Mouse (Mus musculus): Measurements from ENCODE around the gene Slc47a2. TPM values are rescaled to one million over a fixed set of nuclear protein-coding genes. Genes with fewer than 3 reads are reported as not detected.
A peak's percentile ranks its signal among the peaks of the same experiment; 100 is the strongest.
"Not testable (repeated sequence)": the region's sequence is repeated elsewhere in the genome, so short reads cannot be mapped to it uniquely, and the experiment has no call there.

Slc47a2 gene
- polyA plus RNA-seq, 1 experiment from 2014 or later = not detected

- Histone ChIP-seq H3K4me1 (0 out of 2 replicates have a peak, but pooled peaks cover 2% of the 10 kb centered on the region), H3K9ac (no peak overlapping the region), H3K27ac (no peak overlapping the region), H3K4me3 (no peak overlapping the region), H3K27me3 (no peaks in the 10 kb centered on the region), H3K36me3 (no peaks in the 10 kb centered on the region), H3K4me2 (replicated peaks) (no peak overlapping the region), H3K9me3 (replicated peaks) (no peaks in the 10 kb centered on the region)
- ATAC-seq (ENCODE audit: low FRiP score) = no peak
- WGBS = 73% methylated on average over 10 of the region's 10 CpGs
Measured at GRCm38 (mm10) chr11:61320904-61321687, 21.6 kb downstream of the Slc47a2 start.

GRCm38 (mm10) chr11:61319923-61320567 is 22.6 kb downstream of the Slc47a2 start:
- ATAC-seq (ENCODE audit: low FRiP score) = no peak
- Histone ChIP-seq H3K27ac (no peak overlapping the region), H3K4me3 (no peak overlapping the region), H3K27me3 (no peaks in the 10 kb centered on the region), H3K4me1 (0 out of 2 replicates have a peak, but pooled peaks cover 2% of the 10 kb centered on the region), H3K4me2 (replicated peaks) (no peak overlapping the region), H3K9ac (no peak overlapping the region), H3K36me3 (no peaks in the 10 kb centered on the region), H3K9me3 (replicated peaks) (no peaks in the 10 kb centered on the region)
- WGBS = 80% methylated on average over 3 of the region's 3 CpGs

- ATAC-seq (ENCODE audit: low FRiP score) = no peak
- H3K4me2 ChIP-seq (replicated peaks) = no peak overlapping the region
- H3K4me1 ChIP-seq = 0 out of 2 replicates have a peak, but pooled peaks cover 2% of the 10 kb centered on the region
- no peak overlapping the region for H3K4me3 ChIP-seq
- no peaks in the 10 kb centered on the region for H3K27me3 ChIP-seq
- WGBS = 63% methylated on average over 12 of the region's 12 CpGs
- H3K27ac ChIP-seq = no peak overlapping the region
- no peak overlapping the region for H3K9ac ChIP-seq
- no peaks in the 10 kb centered on the region for H3K36me3 ChIP-seq
- H3K9me3 ChIP-seq (replicated peaks) = no peaks in the 10 kb centered on the region
Measured at GRCm38 (mm10) chr11:61319233-61319922, 23.3 kb downstream of the Slc47a2 start.

- Histone ChIP-seq H3K9me3 (replicated peaks) (no peaks in the 10 kb centered on the region), H3K4me2 (replicated peaks) (no peak overlapping the region), H3K4me3 (no peak overlapping the region), H3K4me1 (0 out of 2 replicates have a peak, but pooled peaks cover 2% of the 10 kb centered on the region), H3K36me3 (no peaks in the 10 kb centered on the region), H3K9ac (no peak overlapping the region), H3K27ac (no peak overlapping the region), H3K27me3 (no peaks in the 10 kb centered on the region)
- no peak for ATAC-seq (ENCODE audit: low FRiP score)
- WGBS = 81% methylated on average over 2 of the region's 2 CpGs
Measured at GRCm38 (mm10) chr11:61316864-61317263, 25.8 kb downstream of the Slc47a2 start.

- Histone ChIP-seq H3K36me3 (no peaks in the 10 kb centered on the region), H3K4me1 (no peaks in the 10 kb centered on the region), H3K4me3 (no peak overlapping the region), H3K27me3 (no peaks in the 10 kb centered on the region), H3K4me2 (replicated peaks) (no peak overlapping the region), H3K9ac (no peak overlapping the region), H3K9me3 (replicated peaks) (no peaks in the 10 kb centered on the region), H3K27ac (no peak overlapping the region)
- 72% methylated on average over 7 of the region's 7 CpGs for WGBS
- ATAC-seq (ENCODE audit: low FRiP score) = no peak
Measured at GRCm38 (mm10) chr11:61310321-61310720, 32.3 kb downstream of the Slc47a2 start.

DNA sequence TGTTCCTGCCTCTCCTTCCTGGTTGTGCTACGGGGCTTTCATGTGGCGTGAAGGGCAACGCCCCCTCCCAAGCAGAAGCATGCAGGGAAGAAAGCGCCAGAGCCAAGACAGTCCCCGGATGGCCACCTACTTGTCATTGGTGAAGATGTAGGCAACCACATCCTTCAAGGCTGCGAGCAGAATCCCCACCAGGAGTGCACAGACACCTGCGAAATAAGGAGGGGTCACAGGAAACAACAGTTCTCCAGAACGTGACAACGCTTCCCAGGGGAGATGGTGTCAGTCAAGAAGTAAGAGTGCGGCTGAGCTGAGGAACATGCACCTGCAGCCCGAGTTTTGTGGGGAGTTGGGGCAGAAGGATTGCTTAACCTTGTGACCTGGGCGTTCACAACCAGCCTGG is 32.8 kb downstream of the Slc47a2 start:
- WGBS = 63% methylated on average over 12 of the region's 12 CpGs
- Histone ChIP-seq H3K27ac (no peak overlapping the region), H3K9ac (no peak overlapping the region), H3K27me3 (no peaks in the 10 kb centered on the region), H3K4me2 (replicated peaks) (no peak overlapping the region), H3K4me1 (no peaks in the 10 kb centered on the region), H3K9me3 (replicated peaks) (no peaks in the 10 kb centered on the region), H3K4me3 (no peak overlapping the region), H3K36me3 (no peaks in the 10 kb centered on the region)
- ATAC-seq (ENCODE audit: low FRiP score) = no peak

GRCm38 (mm10) chr11:61307795-61308194 is 34.9 kb downstream of the Slc47a2 start:
- no peak overlapping the region for H3K4me3 ChIP-seq
- H3K9me3 ChIP-seq (replicated peaks) = no peaks in the 10 kb centered on the region
- no peak for ATAC-seq (ENCODE audit: low FRiP score)
- no peaks in the 10 kb centered on the region for H3K27me3 ChIP-seq
- H3K36me3 ChIP-seq = no peaks in the 10 kb centered on the region
- no peak overlapping the region for H3K9ac ChIP-seq
- WGBS = 27% methylated on average over 7 of the region's 7 CpGs
- no peak overlapping the region for H3K4me2 ChIP-seq (replicated peaks)
- no peaks in the 10 kb centered on the region for H3K4me1 ChIP-seq
- H3K27ac ChIP-seq = no peak overlapping the region

GRCm38 (mm10) chr11:61305377-61305776 is 37.3 kb downstream of the Slc47a2 start:
- Histone ChIP-seq H3K4me2 (replicated peaks) (no peak overlapping the region), H3K36me3 (no peaks in the 10 kb centered on the region), H3K4me3 (no peak overlapping the region), H3K4me1 (peaks cover 6% of the 10 kb centered on the region), H3K9me3 (replicated peaks) (no peaks in the 10 kb centered on the region), H3K27ac (no peak overlapping the region), H3K27me3 (no peaks in the 10 kb centered on the region), H3K9ac (no peak overlapping the region)
- WGBS = 74% methylated on average over 4 of the region's 4 CpGs
- ATAC-seq (ENCODE audit: low FRiP score) = no peak

DNA sequence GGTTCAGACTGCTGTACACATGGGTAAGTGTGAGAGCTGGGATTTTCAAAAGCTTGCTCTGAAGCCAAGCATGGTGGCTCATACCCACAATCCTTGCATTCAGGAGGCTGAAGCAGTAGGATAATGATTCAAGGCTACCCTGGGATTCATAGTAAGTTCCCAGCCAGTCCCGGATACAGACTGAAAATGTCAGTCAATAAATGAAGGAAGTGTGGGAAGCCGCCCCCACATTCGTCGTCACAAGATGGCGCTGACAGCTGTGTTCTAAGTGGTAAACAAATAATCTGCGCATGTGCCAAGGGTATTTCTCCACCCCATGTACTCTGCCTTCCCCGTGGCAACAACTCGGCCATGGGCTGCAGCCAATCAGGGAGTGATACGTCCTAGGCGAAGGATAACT is 38.1 kb downstream of the Slc47a2 start:
- not testable (repeated sequence) for H3K9ac ChIP-seq; H3K4me2 ChIP-seq (replicated peaks); H3K27me3 ChIP-seq; H3K27ac ChIP-seq; H3K36me3 ChIP-seq; H3K9me3 ChIP-seq (replicated peaks); H3K4me3 ChIP-seq; H3K4me1 ChIP-seq; ATAC-seq (ENCODE audit: low FRiP score)
- WGBS = 92% methylated on average over 7 of the region's 10 CpGs

DNA sequence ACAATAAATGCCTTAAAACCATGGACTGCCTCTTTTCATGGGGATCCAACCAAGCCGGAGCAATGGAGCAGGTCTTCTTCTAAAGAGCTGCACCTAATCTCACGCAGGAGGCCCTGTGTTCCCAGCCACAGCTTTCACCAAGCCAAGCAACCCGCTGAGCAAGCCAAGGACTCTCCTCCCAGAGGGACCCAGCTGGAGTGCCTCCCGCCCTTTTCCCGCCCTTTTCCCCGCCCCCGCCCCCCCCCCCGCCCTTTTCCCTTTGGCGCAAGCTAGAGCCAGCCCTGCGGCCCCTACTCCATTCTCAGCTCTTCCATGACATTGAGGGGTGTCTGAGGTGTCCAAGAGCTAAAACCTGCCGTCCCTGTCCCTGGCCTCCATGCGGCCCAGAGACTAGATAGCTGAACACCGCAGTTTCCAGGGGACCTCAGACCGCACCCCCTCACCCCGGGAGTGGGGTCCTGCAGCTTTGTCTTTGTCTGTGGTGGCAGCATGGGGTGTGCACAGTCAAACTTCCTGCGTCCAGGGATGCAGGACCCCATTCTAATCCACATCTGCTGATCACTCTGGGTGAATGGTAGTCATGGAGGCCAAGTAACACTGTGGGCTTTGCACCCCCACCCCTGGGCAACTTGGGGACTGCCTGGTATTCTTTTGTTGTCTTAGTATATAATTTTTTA is 41.8 kb downstream of the Slc47a2 start:
- H3K4me2 ChIP-seq (replicated peaks) = peak overlapping the region; percentile 34
- no peaks in the 10 kb centered on the region for H3K9me3 ChIP-seq (replicated peaks)
- no peaks in the 10 kb centered on the region for H3K27me3 ChIP-seq
- H3K9ac ChIP-seq = no peak overlapping the region
- no peak overlapping the region for H3K4me3 ChIP-seq
- H3K27ac ChIP-seq = no peak overlapping the region
- no peak for ATAC-seq (ENCODE audit: low FRiP score)
- WGBS = 19% methylated on average over 14 of the region's 16 CpGs
- no peaks in the 10 kb centered on the region for H3K36me3 ChIP-seq
- peaks cover 6% of the 10 kb centered on the region for H3K4me1 ChIP-seq

DNA sequence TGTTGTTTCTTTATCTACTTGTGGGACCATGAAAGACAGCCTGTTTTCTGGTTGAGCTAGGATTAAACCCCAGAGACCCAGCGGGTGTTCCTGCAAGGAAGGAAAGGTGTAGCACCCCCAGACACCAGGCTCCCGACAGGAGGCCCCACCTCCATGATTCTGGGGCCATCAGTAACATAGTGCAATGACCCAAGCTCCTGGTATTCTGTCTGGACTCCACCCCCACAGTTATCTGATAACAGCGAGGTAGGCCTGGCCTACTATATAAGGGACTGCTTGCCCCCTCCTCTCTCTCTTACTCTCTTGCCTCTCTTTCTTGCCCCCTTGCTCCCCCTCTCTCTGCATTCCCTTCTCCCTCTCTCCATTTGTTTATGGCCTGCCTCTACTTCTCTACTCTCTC is 42.5 kb downstream of the Slc47a2 start:
- Histone ChIP-seq H3K36me3 (no peaks in the 10 kb centered on the region), H3K4me3 (no peak overlapping the region), H3K9ac (no peak overlapping the region), H3K4me2 (replicated peaks) (no peak overlapping the region), H3K27me3 (no peaks in the 10 kb centered on the region), H3K27ac (no peak overlapping the region), H3K9me3 (replicated peaks) (no peaks in the 10 kb centered on the region), H3K4me1 (peaks cover 6% of the 10 kb centered on the region)
- 63% methylated on average over 3 of the region's 3 CpGs for WGBS
- no peak for ATAC-seq (ENCODE audit: low FRiP score)

DNA sequence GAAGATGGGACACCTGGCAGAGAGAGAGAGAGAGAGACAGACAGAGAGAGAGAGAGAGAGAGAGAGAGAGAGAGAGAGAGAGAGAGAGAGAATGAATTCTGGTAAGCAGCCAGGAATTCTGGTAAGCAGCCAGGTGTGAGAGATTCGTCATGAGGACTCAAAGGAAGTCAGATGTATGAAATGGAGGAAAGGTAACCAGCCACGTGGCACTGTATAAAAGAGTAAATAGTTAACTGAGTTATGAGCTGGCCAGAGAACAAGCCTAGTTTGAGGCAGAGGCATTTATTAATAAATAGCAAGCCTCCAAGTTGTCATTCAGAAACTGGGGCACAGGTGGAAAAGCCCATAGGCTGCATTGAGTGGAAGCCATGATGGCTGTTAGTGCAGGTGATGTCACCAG is 44.8 kb downstream of the Slc47a2 start:
- Histone ChIP-seq H3K4me1 (peaks cover 6% of the 10 kb centered on the region), H3K9ac (no peak overlapping the region), H3K9me3 (replicated peaks) (no peaks in the 10 kb centered on the region), H3K27me3 (no peaks in the 10 kb centered on the region), H3K4me3 (no peak overlapping the region), H3K4me2 (replicated peaks) (no peak overlapping the region), H3K27ac (no peak overlapping the region), H3K36me3 (no peaks in the 10 kb centered on the region)
- no peak for ATAC-seq (ENCODE audit: low FRiP score)
- WGBS = 87% methylated on average over 2 of the region's 2 CpGs

Measured in hindbrain, embryonic 12.5 days (tissue).